Mouse (Mus musculus): ENCODE measurements at regions not wholly inside any gene's neighbourhood (a gene's known extent, or its start where the extent isn't known, plus 50 kb on each side); places are given as distances from the start of the nearest gene placed in this dataset.

DNA sequence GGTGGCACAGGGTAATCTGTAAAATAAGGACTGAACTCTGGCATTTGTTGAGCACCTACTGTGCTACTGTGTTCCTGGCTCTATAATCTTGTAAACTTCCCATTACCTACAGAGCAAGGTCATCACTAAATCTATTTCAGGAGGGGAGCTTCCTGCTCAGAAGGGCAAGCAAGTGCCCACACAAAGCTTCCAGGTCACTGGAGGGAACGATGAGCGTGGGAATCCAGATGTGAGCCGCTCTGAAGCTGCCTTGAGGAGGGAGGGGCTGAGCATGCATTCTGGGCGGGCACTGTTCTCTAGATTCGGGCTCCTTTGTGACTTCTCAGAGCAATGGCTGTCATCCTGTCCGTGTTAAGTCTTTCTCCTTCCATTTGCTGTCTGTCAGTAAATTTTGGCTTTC, 198.5 kb upstream of the Eef2kmt start:
- peak; percentile 52 for DNase-seq
- TF ChIP-seq POLR2A (IDR thresholded peaks at IDR 0.05; ENCODE audit: control insufficient read depth, extremely low read depth, insufficient read depth, low read length, poor library complexity) (no peak), CTCF (IDR thresholded peaks at IDR 0.05; ENCODE audit: borderline replicate concordance, control insufficient read depth, extremely low read depth, insufficient read depth, low read length, poor library complexity) (no peak)
- H3K36me3 ChIP-seq (ENCODE audit: control insufficient read depth, insufficient read depth, low read length), result no peaks in the 10 kb centered on the region
- H3K4me1 ChIP-seq (replicated peaks; ENCODE audit: control insufficient read depth, insufficient read depth, low read length), result peaks cover 36% of the 10 kb centered on the region
- WGBS, result 3% methylated on average over 6 of the region's 6 CpGs
- no peak overlapping the region for H3K4me3 ChIP-seq (ENCODE audit: control insufficient read depth, insufficient read depth, low read length)
- peak overlapping the region; percentile 72 for H3K27ac ChIP-seq (ENCODE audit: control insufficient read depth, insufficient read depth, low read length)
- H3K27me3 ChIP-seq (ENCODE audit: control insufficient read depth, insufficient read depth, low read length), result no peaks in the 10 kb centered on the region

- Histone ChIP-seq H3K27me3 (ENCODE audit: control insufficient read depth, insufficient read depth, low read length) (no peaks in the 10 kb centered on the region), H3K4me3 (ENCODE audit: control insufficient read depth, insufficient read depth, low read length) (peak overlapping the region; percentile 13; the same call in 1 of the 2 replicates), H3K27ac (ENCODE audit: control insufficient read depth, insufficient read depth, low read length) (peak overlapping the region; percentile 88), H3K4me1 (replicated peaks; ENCODE audit: control insufficient read depth, insufficient read depth, low read length) (peaks cover 36% of the 10 kb centered on the region), H3K36me3 (ENCODE audit: control insufficient read depth, insufficient read depth, low read length) (no peaks in the 10 kb centered on the region)
- 15% methylated on average over 6 of the region's 6 CpGs for WGBS
- TF ChIP-seq CTCF (IDR thresholded peaks at IDR 0.05; ENCODE audit: borderline replicate concordance, control insufficient read depth, extremely low read depth, insufficient read depth, low read length, poor library complexity), result no peak
- TF ChIP-seq POLR2A (IDR thresholded peaks at IDR 0.05; ENCODE audit: control insufficient read depth, extremely low read depth, insufficient read depth, low read length, poor library complexity), result 0 out of 2 replicates have a peak, but pooled peaks have one; percentile 34
- DNase-seq, result peak; percentile 70
Observed at GRCm38 (mm10) chr16:5452971-5453370, 197.2 kb upstream of the Eef2kmt start.

GRCm38 (mm10) chr16:5445776-5446175, 190.0 kb upstream of the Eef2kmt start:
- no peak for DNase-seq
- Histone ChIP-seq H3K4me1 (replicated peaks; ENCODE audit: control insufficient read depth, insufficient read depth, low read length) (peaks cover 10% of the 10 kb centered on the region), H3K27me3 (ENCODE audit: control insufficient read depth, insufficient read depth, low read length) (no peaks in the 10 kb centered on the region), H3K4me3 (ENCODE audit: control insufficient read depth, insufficient read depth, low read length) (no peak overlapping the region), H3K36me3 (ENCODE audit: control insufficient read depth, insufficient read depth, low read length) (no peaks in the 10 kb centered on the region), H3K27ac (ENCODE audit: control insufficient read depth, insufficient read depth, low read length) (peak overlapping the region; percentile 29; the same call in 1 of the 2 replicates)
- WGBS, result 52% methylated on average over 6 of the region's 6 CpGs
- TF ChIP-seq CTCF (IDR thresholded peaks at IDR 0.05; ENCODE audit: borderline replicate concordance, control insufficient read depth, extremely low read depth, insufficient read depth, low read length, poor library complexity), result no peak
- TF ChIP-seq POLR2A (IDR thresholded peaks at IDR 0.05; ENCODE audit: control insufficient read depth, extremely low read depth, insufficient read depth, low read length, poor library complexity), result no peak

GRCm38 (mm10) chr16:5444785-5445184, 189.0 kb upstream of the Eef2kmt start:
- DNase-seq, result no peak
- Histone ChIP-seq H3K27ac (ENCODE audit: control insufficient read depth, insufficient read depth, low read length) (0 out of 2 replicates have a peak overlapping the region, but pooled peaks have one; percentile 7), H3K4me1 (replicated peaks; ENCODE audit: control insufficient read depth, insufficient read depth, low read length) (peaks cover 10% of the 10 kb centered on the region), H3K36me3 (ENCODE audit: control insufficient read depth, insufficient read depth, low read length) (no peaks in the 10 kb centered on the region), H3K27me3 (ENCODE audit: control insufficient read depth, insufficient read depth, low read length) (no peaks in the 10 kb centered on the region), H3K4me3 (ENCODE audit: control insufficient read depth, insufficient read depth, low read length) (no peak overlapping the region)
- WGBS, result 47% methylated on average over 2 of the region's 2 CpGs
- no peak for TF ChIP-seq POLR2A (IDR thresholded peaks at IDR 0.05; ENCODE audit: control insufficient read depth, extremely low read depth, insufficient read depth, low read length, poor library complexity)
- TF ChIP-seq CTCF (IDR thresholded peaks at IDR 0.05; ENCODE audit: borderline replicate concordance, control insufficient read depth, extremely low read depth, insufficient read depth, low read length, poor library complexity), result no peak

- TF ChIP-seq POLR2A (IDR thresholded peaks at IDR 0.05; ENCODE audit: control insufficient read depth, extremely low read depth, insufficient read depth, low read length, poor library complexity) (no peak), CTCF (IDR thresholded peaks at IDR 0.05; ENCODE audit: borderline replicate concordance, control insufficient read depth, extremely low read depth, insufficient read depth, low read length, poor library complexity) (no peak)
- no peak overlapping the region for H3K4me3 ChIP-seq (ENCODE audit: control insufficient read depth, insufficient read depth, low read length)
- H3K36me3 ChIP-seq (ENCODE audit: control insufficient read depth, insufficient read depth, low read length), result no peaks in the 10 kb centered on the region
- DNase-seq, result no peak
- H3K27ac ChIP-seq (ENCODE audit: control insufficient read depth, insufficient read depth, low read length), result no peak overlapping the region
- WGBS, result 95% methylated on average over 2 of the region's 2 CpGs
- no peaks in the 10 kb centered on the region for H3K27me3 ChIP-seq (ENCODE audit: control insufficient read depth, insufficient read depth, low read length)
- H3K4me1 ChIP-seq (replicated peaks; ENCODE audit: control insufficient read depth, insufficient read depth, low read length), result no peaks in the 10 kb centered on the region
Observed at GRCm38 (mm10) chr16:5439717-5440116, 183.9 kb upstream of the Eef2kmt start.

DNA sequence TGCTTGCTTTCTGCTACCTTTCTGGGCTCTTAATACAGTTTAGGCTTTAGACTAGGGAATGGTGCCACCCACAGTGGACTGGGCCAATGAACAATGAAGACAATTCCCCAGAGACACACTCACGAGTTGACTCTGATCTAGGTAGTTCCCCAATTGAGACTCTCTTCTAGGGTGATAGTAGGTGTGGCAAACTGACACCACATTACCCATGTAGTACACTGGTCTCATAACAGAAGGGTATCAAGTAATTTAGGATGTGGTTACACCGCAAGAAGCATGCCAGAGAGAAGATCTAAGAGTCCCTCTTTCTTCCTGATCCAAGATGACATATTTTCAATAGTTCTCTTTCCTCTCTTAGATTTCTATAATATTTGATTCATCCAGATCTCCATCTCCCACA, 182.6 kb upstream of the Eef2kmt start:
- TF ChIP-seq POLR2A (IDR thresholded peaks at IDR 0.05; ENCODE audit: control insufficient read depth, extremely low read depth, insufficient read depth, low read length, poor library complexity), result no peak
- TF ChIP-seq CTCF (IDR thresholded peaks at IDR 0.05; ENCODE audit: borderline replicate concordance, control insufficient read depth, extremely low read depth, insufficient read depth, low read length, poor library complexity), result no peak
- Histone ChIP-seq H3K4me3 (ENCODE audit: control insufficient read depth, insufficient read depth, low read length) (no peak overlapping the region), H3K27ac (ENCODE audit: control insufficient read depth, insufficient read depth, low read length) (no peak overlapping the region), H3K4me1 (replicated peaks; ENCODE audit: control insufficient read depth, insufficient read depth, low read length) (no peaks in the 10 kb centered on the region), H3K27me3 (ENCODE audit: control insufficient read depth, insufficient read depth, low read length) (no peaks in the 10 kb centered on the region), H3K36me3 (ENCODE audit: control insufficient read depth, insufficient read depth, low read length) (no peaks in the 10 kb centered on the region)
- no peak for DNase-seq
- 14% methylated on average over 2 of the region's 2 CpGs for WGBS

- Histone ChIP-seq H3K4me1 (replicated peaks; ENCODE audit: control insufficient read depth, insufficient read depth, low read length) (peaks cover 20% of the 10 kb centered on the region), H3K36me3 (ENCODE audit: control insufficient read depth, insufficient read depth, low read length) (no peaks in the 10 kb centered on the region), H3K4me3 (ENCODE audit: control insufficient read depth, insufficient read depth, low read length) (no peak overlapping the region), H3K27me3 (ENCODE audit: control insufficient read depth, insufficient read depth, low read length) (no peaks in the 10 kb centered on the region), H3K27ac (ENCODE audit: control insufficient read depth, insufficient read depth, low read length) (no peak overlapping the region)
- WGBS, result 26% methylated on average over 5 of the region's 5 CpGs
- no peak for DNase-seq
- TF ChIP-seq CTCF (IDR thresholded peaks at IDR 0.05; ENCODE audit: borderline replicate concordance, control insufficient read depth, extremely low read depth, insufficient read depth, low read length, poor library complexity), result no peak
- TF ChIP-seq POLR2A (IDR thresholded peaks at IDR 0.05; ENCODE audit: control insufficient read depth, extremely low read depth, insufficient read depth, low read length, poor library complexity), result no peak
Observed at GRCm38 (mm10) chr16:5431689-5432088, 175.9 kb upstream of the Eef2kmt start.
